Mouse (Mus musculus) heart, embryonic 13.5 days (tissue): ENCODE results near the gene Cd83. TPM values are rescaled to one million over a fixed set of nuclear protein-coding genes. Genes with fewer than 3 reads are reported as not detected.

Experiments
- ATAC-seq: fragments of 200-750 bp; cut with Nextera tagmentation; 2 replicates; pipeline ENCODE4 v1.8.0; 2017; ENCODE audit warnings: moderate TSS enrichment; ENCODE audit not compliant: insufficient number of reproducible peaks, low FRiP score, low TSS enrichment; ENCODE audit errors: extremely low read depth
- H3K27ac ChIP-seq: fragments of 300-500 bp; sonication (generic); replicated peaks from 2 replicates; pipeline ENCODE4 v1.5.1; 2015; ENCODE audit warnings: moderate library complexity, mild to moderate bottlenecking, inconsistent platforms
- H3K27me3 ChIP-seq: fragments of 300-500 bp; sonication (generic); replicated peaks from 2 replicates; pipeline ENCODE4 v1.6.1; 2015; ENCODE audit warnings: mild to moderate bottlenecking, inconsistent platforms
- H3K36me3 ChIP-seq: fragments of 300-500 bp; sonication (generic); 2 replicates; pipeline ENCODE4 v1.6.1; 2015; ENCODE audit warnings: mild to moderate bottlenecking, inconsistent platforms
- H3K4me1 ChIP-seq: fragments of 300-500 bp; sonication (generic); 2 replicates; pipeline ENCODE4 v1.6.1; 2015; ENCODE audit warnings: inconsistent platforms
- H3K4me2 ChIP-seq: fragments of 300-500 bp; sonication (generic); 2 replicates; pipeline ENCODE4 v1.6.1; 2015; ENCODE audit warnings: inconsistent platforms, mild to moderate bottlenecking, moderate library complexity
- H3K4me3 ChIP-seq: fragments of 300-500 bp; sonication (generic); 2 replicates; pipeline ENCODE4 v1.5.1; 2015; ENCODE audit warnings: moderate library complexity, mild to moderate bottlenecking, inconsistent platforms
- H3K9ac ChIP-seq: fragments of 300-500 bp; sonication (generic); 2 replicates; pipeline ENCODE4 v1.6.1; 2015; ENCODE audit warnings: inconsistent platforms, mild to moderate bottlenecking, moderate library complexity
- H3K9me3 ChIP-seq: fragments of 300-500 bp; sonication (generic); 2 replicates; pipeline ENCODE4 v1.6.1; 2016; ENCODE audit warnings: inconsistent platforms
- WGBS: fragments of 180-500 bp; shearing (Covaris S2); methylation state at CpG from one replicate; pipeline ENCODE4 v1.1.7; 2015; ENCODE audit warnings: mixed read lengths; 5-methylcytosine and 5-hydroxymethylcytosine counted together
- polyA plus RNA-seq: library from polyadenylated mRNA; unstranded; fragments of >200 nt; fragmentation: Nextera tagmentation; extraction: Ambion mirVana; gene quantifications from 2 replicates; pipeline ENCODE4 v1.2.1, GENCODE M21; 2015

The Cd83 gene
- polyA plus RNA-seq, 1 experiment from 2014 or later = 3.1 TPM

GRCm38 (mm10) chr13:43777321-43778002 lies 7.1 kb upstream of the Cd83 start:
- no peak for ATAC-seq
- 55% methylated on average over 9 of the region's 9 CpGs for WGBS
- H3K27ac ChIP-seq = no peak overlapping the region

GRCm38 (mm10) chr13:43778021-43778649 lies 6.4 kb upstream of the Cd83 start:
- peaks cover 21% of the 10 kb centered on the region for H3K4me1 ChIP-seq
- no peak for ATAC-seq
- no peaks in the 10 kb centered on the region for H3K36me3 ChIP-seq
- no peaks in the 10 kb centered on the region for H3K9me3 ChIP-seq
- H3K4me3 ChIP-seq = no peak overlapping the region
- 59% methylated on average over 6 of the region's 6 CpGs for WGBS
- no peak overlapping the region for H3K9ac ChIP-seq
- H3K27me3 ChIP-seq = peaks cover 3% of the 10 kb centered on the region
- H3K27ac ChIP-seq = no peak overlapping the region
- H3K4me2 ChIP-seq = no peak overlapping the region

More at GRCm38 (mm10) chr13:43777321-43778002, 7.1 kb upstream of the Cd83 start:
- Histone ChIP-seq H3K27me3 (no peaks in the 10 kb centered on the region), H3K4me3 (no peak overlapping the region), H3K4me1 (peaks cover 21% of the 10 kb centered on the region), H3K4me2 (no peak overlapping the region), H3K9ac (no peak overlapping the region), H3K36me3 (no peaks in the 10 kb centered on the region), H3K9me3 (no peaks in the 10 kb centered on the region)

- Histone ChIP-seq H3K27me3 (peaks cover 10% of the 10 kb centered on the region), H3K4me2 (no peak overlapping the region), H3K9me3 (no peaks in the 10 kb centered on the region), H3K4me3 (no peak overlapping the region), H3K36me3 (no peaks in the 10 kb centered on the region), H3K4me1 (peaks cover 18% of the 10 kb centered on the region), H3K27ac (no peak overlapping the region), H3K9ac (no peak overlapping the region)
- no peak for ATAC-seq
- 74% methylated on average over 4 of the region's 4 CpGs for WGBS
Measured at GRCm38 (mm10) chr13:43778971-43779370, 5.6 kb upstream of the Cd83 start.

GRCm38 (mm10) chr13:43780071-43780470 lies 4.5 kb upstream of the Cd83 start:
- 74% methylated on average over 8 of the region's 8 CpGs for WGBS
- no peak overlapping the region for H3K27ac ChIP-seq
- H3K9me3 ChIP-seq = no peaks in the 10 kb centered on the region
- no peaks in the 10 kb centered on the region for H3K36me3 ChIP-seq
- no peak overlapping the region for H3K9ac ChIP-seq
- H3K4me2 ChIP-seq = no peak overlapping the region
- ATAC-seq = no peak
- H3K27me3 ChIP-seq = peaks cover 20% of the 10 kb centered on the region
- H3K4me1 ChIP-seq = peaks cover 15% of the 10 kb centered on the region
- no peak overlapping the region for H3K4me3 ChIP-seq

GRCm38 (mm10) chr13:43785712-43786072 lies 1.1 kb downstream of the Cd83 start:
- Histone ChIP-seq H3K4me1 (peaks cover 15% of the 10 kb centered on the region), H3K36me3 (no peaks in the 10 kb centered on the region), H3K9ac (peak overlapping the region; percentile 81), H3K27me3 (peaks cover 44% of the 10 kb centered on the region), H3K27ac (no peak overlapping the region), H3K9me3 (no peaks in the 10 kb centered on the region), H3K4me3 (peak overlapping the region; percentile 66), H3K4me2 (peak overlapping the region; percentile 97)
- 52% methylated on average over 8 of the region's 8 CpGs for WGBS
- no peak for ATAC-seq

- H3K9ac ChIP-seq = no peak overlapping the region; the same call in 1 of the 2 replicates
- no peak for ATAC-seq
- WGBS = 43% methylated on average over 12 of the region's 12 CpGs
- H3K27me3 ChIP-seq = peaks cover 44% of the 10 kb centered on the region
- H3K4me1 ChIP-seq = peaks cover 15% of the 10 kb centered on the region
- no peaks in the 10 kb centered on the region for H3K9me3 ChIP-seq
- H3K4me3 ChIP-seq = no peak overlapping the region
- no peak overlapping the region for H3K27ac ChIP-seq
- no peaks in the 10 kb centered on the region for H3K36me3 ChIP-seq
- peak overlapping the region; percentile 97; the same call in 1 of the 2 replicates for H3K4me2 ChIP-seq
Measured at GRCm38 (mm10) chr13:43786171-43786795, 1.7 kb downstream of the Cd83 start.

- no peak for ATAC-seq
- H3K4me3 ChIP-seq = no peak overlapping the region
- peaks cover 44% of the 10 kb centered on the region for H3K27me3 ChIP-seq
- no peaks in the 10 kb centered on the region for H3K9me3 ChIP-seq
- no peak overlapping the region for H3K27ac ChIP-seq
- 74% methylated on average over 2 of the region's 2 CpGs for WGBS
- H3K4me2 ChIP-seq = no peak overlapping the region
- peaks cover 15% of the 10 kb centered on the region for H3K4me1 ChIP-seq
- no peaks in the 10 kb centered on the region for H3K36me3 ChIP-seq
- H3K9ac ChIP-seq = no peak overlapping the region
Measured at GRCm38 (mm10) chr13:43787262-43787661, 2.7 kb downstream of the Cd83 start.

GRCm38 (mm10) chr13:43788071-43788470 lies 3.5 kb downstream of the Cd83 start:
- Histone ChIP-seq H3K27ac (no peak overlapping the region), H3K36me3 (no peaks in the 10 kb centered on the region), H3K9me3 (no peaks in the 10 kb centered on the region), H3K4me2 (no peak overlapping the region), H3K4me1 (peaks cover 15% of the 10 kb centered on the region), H3K4me3 (no peak overlapping the region), H3K9ac (no peak overlapping the region), H3K27me3 (peaks cover 42% of the 10 kb centered on the region)
- ATAC-seq = no peak
- 67% methylated on average over 8 of the region's 8 CpGs for WGBS

- Histone ChIP-seq H3K36me3 (no peaks in the 10 kb centered on the region), H3K9ac (no peak overlapping the region), H3K4me1 (peaks cover 13% of the 10 kb centered on the region), H3K4me2 (no peak overlapping the region), H3K4me3 (no peak overlapping the region), H3K9me3 (no peaks in the 10 kb centered on the region), H3K27me3 (peaks cover 41% of the 10 kb centered on the region), H3K27ac (no peak overlapping the region)
- 62% methylated on average over 10 of the region's 10 CpGs for WGBS
- ATAC-seq = no peak
Measured at GRCm38 (mm10) chr13:43788983-43789645, 4.5 kb downstream of the Cd83 start.

GRCm38 (mm10) chr13:43790229-43791001 lies 5.8 kb downstream of the Cd83 start:
- H3K9me3 ChIP-seq = no peaks in the 10 kb centered on the region
- H3K4me3 ChIP-seq = no peak overlapping the region
- H3K9ac ChIP-seq = no peak overlapping the region
- 83% methylated on average over 11 of the region's 11 CpGs for WGBS
- H3K4me2 ChIP-seq = no peak overlapping the region
- peaks cover 29% of the 10 kb centered on the region for H3K27me3 ChIP-seq
- H3K36me3 ChIP-seq = no peaks in the 10 kb centered on the region
- H3K4me1 ChIP-seq = peaks cover 4% of the 10 kb centered on the region
- no peak overlapping the region for H3K27ac ChIP-seq
- ATAC-seq = no peak

GRCm38 (mm10) chr13:43795334-43795733 lies 10.8 kb downstream of the Cd83 start:
- no peaks in the 10 kb centered on the region for H3K36me3 ChIP-seq
- no peak for ATAC-seq
- 33% methylated on average over 8 of the region's 8 CpGs for WGBS
- H3K9me3 ChIP-seq = no peaks in the 10 kb centered on the region
- H3K27ac ChIP-seq = no peak overlapping the region
- no peak overlapping the region for H3K4me2 ChIP-seq
- peaks cover 7% of the 10 kb centered on the region; the same call in 1 of the 2 replicates for H3K4me1 ChIP-seq
- H3K9ac ChIP-seq = no peak overlapping the region
- H3K4me3 ChIP-seq = no peak overlapping the region
- peaks cover 14% of the 10 kb centered on the region; the same call in 1 of the 2 replicates for H3K27me3 ChIP-seq
